Mouse (Mus musculus) lung, postnatal 0 days (tissue): ENCODE measurements at regions not wholly inside any gene's neighbourhood (a gene's known extent, or its start where the extent isn't known, plus 50 kb on each side); places are given as distances from the start of the nearest gene placed in this dataset.

Source experiments
- CTCF ChIP-seq: IDR thresholded peaks from 2 replicates; pipeline ENCODE4 v1.5.1; 2016; ENCODE audit warnings: antibody characterized with exemption, mild to moderate bottlenecking
- EP300 ChIP-seq: IDR thresholded peaks from 2 replicates; pipeline ENCODE4 v1.6.1; 2016; ENCODE audit warnings: antibody characterized with exemption, mild to moderate bottlenecking, control low read depth

DNA sequence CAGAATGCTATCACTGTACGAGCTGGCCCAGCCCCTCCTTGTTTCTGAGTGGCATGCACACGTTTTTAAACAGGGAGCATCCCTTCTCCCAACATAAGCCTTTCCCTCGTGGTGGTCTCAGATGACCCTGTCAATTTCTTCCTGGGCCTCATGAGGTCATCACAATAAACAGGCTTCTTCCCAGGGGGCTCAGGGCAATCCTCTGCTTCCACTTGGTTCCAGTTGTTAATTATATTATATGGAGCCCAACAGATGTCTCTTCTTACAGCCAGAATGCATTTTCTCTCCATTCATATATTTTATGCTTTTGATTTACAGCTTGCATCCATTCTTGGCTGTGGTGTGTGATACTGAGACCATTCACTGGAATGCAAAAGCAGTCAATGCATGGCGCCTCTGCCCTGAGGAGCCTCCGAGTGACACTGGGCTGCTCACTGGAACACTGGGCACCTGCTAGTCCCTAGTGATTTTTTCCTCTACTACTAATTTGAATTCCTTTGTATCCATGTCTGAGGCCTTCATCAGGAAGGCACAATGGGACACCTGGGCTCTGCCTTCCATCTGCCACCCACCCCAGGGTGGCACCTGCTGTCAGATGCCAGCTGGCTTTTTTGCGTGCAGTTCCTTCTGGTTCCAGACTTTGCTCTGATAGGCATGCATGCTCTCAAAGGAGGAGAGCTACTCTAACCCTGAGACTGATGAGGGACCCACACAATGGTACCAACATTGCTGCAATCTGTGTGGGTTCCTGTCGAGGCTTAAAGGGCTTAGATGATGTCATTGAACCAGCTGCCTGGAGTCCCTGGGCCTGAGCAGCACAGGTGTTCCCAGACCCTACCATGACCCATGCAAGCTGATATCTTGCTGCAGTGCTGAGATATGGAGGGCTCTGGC, 528.8 kb upstream of the Mgmt start:
- TF ChIP-seq EP300 (no peak), CTCF (no peak)
